Mouse (Mus musculus): ENCODE measurements around the gene Homez.

The Homez gene

DNA sequence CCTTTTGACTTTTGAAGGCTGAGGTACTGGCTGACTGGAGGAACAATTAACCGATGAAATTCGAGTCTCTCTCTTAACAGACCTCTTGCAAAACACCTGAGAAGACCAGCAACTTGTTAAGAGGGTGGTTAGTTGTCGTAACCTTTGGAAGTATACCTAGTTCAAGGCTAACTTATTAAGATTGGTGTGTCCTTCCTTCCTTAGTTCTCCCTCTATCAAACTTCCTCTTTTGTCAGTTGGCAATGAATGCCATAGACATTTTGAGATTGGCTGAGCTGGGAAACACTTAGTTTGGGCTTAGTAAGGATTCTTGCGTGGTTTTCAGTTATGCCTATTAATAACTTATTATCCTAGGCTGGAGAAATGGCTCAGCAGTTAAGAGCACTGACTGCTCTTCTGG, 2.7 kb downstream of the Homez start:
- no peak for DNase-seq (ENCODE audit: low spot score)

DNA sequence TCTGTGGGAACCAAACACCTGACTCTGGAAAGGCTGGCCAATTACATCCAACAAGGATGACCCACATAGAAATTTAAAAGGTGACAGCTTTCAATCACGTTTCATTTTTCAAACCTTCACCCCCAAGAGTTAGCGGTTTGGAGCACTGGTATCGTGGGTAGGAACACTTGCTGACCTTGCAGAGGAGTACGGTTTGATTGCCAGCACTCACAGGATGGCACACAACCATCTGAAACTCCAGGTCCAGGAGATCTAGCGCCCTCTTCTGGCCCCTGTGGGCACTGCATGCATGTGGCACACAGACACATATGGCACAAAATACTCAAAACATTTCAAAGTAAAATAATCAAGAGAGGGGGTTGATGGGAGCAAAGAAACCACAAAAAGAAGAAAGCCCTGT, 3.8 kb downstream of the Homez start:
- DNase-seq (ENCODE audit: low spot score), result peak; percentile 19

DNA sequence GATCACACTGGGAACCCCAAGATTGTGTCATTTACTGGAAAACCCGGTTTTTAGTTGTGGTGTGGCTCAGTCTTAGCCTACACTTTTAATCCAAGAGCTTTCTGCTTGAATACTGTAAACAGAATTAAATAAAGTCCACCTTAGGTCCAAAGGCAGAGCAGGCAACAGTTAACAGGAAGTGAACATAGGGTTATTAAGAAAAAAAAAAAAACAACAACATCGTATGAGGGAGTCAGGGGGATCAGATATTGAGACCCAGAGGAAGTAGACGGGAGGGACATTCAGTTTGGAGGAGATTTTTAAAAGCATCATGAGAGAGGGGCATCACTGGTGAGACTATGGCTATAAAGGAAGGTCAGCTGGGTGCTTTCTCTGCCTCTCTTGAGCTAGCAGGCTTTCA, 4.5 kb downstream of the Homez start:
- no peak for DNase-seq (ENCODE audit: low spot score)

DNA sequence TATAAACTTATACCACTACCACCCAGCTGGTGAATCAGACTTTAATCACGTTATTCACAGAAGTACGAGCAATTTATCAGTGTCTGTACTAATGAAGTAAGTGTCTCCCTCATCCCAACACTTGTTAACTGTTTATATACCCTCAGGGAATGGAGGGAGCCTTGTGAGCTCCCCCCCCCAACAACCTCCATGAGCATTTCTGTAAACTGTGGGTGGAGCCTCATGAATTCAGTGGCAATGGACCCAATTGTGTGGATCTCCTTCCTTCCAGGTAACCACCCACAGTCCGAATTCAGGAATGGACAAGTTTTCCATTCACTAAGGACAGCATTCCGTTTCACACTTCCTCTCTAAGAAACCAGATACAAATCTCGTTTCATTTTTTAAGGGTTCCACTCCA, 5.1 kb downstream of the Homez start:
- DNase-seq (ENCODE audit: low spot score), result no peak

DNA sequence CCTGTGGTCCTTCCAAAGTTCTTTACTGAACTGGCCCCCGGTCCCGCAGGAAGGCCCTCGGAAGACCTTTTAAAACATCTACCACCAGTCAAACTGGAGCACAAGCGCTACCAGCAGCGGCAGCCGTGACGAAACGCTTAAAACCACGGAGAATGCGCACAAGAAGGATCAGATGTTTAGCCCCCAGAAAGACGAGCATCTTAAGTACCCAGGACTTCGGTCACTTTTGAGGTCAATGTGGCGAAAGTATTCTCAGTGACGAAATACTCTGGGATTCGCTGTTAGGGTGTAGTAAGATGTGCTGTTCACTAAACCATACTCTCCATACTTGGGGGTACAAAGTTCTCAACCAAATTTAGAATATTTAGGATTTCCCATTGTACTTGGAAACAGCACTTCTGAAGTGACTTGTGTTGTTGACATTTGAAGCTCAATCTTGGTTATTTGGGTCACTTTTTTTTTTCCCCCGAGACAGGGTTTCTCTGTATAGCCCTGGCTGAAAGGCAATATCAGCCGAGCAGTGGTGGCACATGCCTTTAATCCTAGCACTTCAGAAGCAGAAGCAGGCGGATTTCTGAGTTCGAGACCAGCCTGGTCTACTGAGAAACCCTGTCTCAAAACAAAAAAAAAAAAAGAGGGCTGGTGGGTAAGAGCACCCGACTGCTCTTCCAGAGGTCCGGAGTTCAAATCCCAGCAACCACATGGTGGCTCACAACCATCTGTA, 6.3 kb downstream of the Homez start:
- no peak for DNase-seq (ENCODE audit: low spot score)

DNA sequence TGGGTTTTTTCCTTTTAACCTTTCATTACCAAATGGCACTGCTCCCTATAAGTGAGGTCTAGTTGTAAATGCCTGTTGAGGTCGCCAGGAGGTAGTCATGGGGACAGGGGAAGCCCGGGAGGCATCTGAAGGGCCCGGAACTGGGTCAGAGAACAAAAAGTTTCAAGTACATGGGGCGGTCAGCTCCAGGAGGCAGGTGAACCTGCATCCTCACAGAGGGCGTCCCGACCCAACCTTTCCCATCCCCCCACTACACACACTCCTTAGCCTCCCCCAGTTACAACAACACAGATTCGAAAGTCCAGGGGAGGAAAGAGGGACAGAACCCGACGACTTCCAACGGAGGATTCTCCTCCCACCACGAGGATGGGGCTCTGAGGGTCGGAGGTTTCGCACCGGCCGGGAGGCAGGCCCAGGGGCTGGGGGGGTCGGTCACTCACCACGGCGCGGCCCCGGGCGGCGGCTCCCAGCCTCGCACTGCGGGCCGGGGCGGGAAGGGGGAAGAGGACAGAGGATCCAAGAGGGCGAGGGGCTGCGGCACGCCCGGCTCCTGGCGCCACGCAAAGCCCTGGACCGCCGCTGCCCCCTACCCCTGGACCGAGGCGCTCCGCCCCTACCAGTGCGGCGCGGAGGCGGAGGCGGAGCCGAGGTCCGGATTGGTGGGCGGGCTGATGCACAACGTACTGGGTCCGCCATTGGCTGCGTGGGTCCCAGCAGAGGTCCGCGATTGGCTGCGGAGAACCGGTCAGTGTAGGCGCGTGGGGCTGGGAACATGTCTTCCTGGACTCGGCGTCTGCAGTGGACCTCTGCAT, 7.1 kb downstream of the Homez start:
- DNase-seq (ENCODE audit: low spot score), result peak; percentile 78

DNA sequence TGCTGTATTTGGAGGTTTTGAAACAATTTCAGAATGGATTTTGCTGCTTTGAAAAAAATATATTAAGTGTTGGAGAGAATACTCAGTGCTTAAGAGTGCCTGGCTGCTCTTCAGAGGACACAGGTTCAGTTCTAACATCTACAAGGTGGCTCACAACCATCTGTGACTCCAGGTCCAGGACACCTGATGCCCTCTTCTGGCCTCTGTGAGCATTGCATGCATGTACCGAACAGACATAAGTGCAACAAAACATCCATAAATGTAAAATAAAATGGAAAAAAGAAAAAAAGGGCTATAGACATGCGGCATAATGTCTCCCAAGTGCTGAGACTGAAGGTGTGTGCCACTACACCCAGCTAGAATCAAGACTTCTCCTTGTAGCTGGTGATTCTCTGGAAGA, 10.2 kb downstream of the Homez start:
- no peak for DNase-seq (ENCODE audit: low spot score)

DNA sequence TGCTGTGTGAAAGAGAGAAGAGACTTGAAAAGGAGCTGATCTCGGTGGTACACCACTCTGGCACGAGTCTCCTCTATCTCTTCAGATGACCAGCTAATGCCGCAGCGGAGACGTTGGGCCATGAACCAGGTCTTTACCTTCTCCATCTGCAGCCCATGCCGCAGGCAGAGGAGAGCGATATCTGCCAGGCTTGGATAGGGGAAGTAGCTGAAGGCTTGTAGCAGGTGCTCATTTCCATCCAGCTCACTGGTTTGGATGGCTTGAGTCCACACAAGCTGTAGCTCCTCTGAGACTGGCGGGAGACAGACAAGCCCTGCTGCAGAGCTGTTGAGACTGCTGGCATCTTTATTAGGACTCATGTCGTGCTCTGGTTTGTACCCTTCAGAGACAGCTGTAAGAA, 12.9 kb downstream of the Homez start:
- no peak for DNase-seq (ENCODE audit: low spot score)

DNA sequence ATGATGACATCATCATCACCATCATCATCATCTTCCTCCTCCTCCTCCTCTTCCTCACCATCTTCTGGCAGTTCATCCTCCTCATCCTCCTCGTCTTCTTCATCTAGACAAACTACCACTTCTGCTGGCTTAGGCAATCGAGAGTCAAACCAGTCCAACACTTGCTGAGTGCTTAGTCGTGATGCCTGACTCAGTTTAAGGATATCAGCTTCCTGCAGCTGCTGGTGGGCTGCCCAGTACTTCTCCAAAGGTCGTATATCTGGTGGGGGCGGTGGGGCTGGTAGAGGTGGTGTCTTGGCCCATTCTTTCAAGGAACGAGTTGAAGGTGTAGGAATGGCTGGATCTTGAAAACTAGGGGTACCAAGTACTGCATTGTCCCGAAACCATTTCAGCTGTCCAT, 14.1 kb downstream of the Homez start:
- no peak for DNase-seq (ENCODE audit: low spot score)

DNA sequence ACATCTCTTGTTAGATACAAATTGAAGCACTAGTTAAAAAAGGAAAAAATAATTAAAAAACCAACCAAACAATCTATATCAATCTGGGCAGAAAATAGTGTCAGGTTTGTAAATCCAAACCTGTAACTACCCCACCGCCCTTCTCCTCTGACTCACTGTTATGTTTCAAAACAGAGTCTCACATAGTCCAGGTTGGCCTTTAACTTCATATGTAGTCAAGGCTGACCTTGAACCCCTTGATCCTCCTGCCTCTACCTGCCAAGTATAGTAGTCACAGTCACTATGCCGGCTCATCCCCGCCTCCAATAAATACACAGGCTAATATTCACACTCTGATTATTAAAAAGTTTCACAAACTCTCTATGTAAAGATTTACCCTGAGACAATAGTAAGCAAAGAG, 15.0 kb downstream of the Homez start:
- no peak for DNase-seq (ENCODE audit: low spot score)

DNA sequence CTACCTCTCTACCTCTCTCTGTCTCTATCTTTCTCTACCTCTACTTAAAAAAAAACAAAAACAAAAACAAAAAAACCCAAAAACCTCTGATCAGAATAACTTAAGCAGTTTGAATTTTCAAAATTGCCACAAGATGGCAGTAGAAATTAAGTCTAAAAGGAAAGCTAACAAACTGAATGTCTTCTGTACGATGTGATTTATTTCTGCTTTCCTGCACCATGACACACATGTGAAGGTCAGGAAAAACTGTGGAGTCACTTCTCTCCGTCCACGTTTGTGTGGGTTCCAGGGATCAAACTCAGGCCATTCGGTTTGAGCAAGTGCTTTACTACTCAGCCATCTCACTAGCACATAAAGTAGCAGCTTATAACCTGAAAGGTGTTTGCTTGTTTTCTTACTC, 27.3 kb downstream of the Homez start:
- DNase-seq (ENCODE audit: low spot score), result no peak

DNA sequence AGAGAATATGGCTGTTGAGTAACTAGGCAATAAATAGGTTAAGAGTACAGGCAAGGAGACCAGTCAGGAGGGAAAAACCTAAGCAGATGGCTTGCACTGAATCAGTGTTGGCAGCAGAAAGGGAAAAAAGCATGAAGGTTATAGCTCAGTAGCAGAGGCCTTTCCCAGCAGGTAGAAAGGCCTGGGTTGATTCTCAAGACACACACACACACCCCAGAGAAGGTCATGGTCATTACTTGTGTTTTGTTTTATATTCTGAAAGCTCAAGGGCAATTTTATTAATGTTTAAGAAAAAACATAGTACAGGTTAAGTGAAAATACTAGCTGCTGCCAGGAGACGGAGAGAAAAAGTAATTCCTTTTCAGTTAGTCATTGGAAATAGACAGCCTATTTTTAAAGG, 47.0 kb downstream of the Homez start:
- DNase-seq (ENCODE audit: low spot score), result no peak

DNA sequence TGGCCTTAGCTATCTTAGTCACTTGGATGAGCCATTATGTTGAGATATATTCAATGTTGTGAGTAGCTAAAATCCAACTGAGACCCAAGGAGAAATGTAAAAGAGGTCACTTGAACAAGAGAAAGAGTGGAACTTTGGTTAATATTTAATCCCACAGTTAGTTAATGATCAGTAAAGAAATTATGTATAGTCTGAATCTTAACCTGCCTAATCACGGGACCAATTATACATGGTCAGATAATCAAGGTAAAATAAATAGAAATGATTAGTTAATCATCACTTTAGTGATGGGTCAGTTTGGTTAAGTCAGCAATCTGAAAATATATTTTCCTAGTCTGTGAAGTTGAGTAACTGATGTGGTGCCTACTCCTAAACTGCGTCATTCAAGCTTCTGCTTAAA, 48.5 kb downstream of the Homez start:
- no peak for DNase-seq (ENCODE audit: low spot score)

DNA sequence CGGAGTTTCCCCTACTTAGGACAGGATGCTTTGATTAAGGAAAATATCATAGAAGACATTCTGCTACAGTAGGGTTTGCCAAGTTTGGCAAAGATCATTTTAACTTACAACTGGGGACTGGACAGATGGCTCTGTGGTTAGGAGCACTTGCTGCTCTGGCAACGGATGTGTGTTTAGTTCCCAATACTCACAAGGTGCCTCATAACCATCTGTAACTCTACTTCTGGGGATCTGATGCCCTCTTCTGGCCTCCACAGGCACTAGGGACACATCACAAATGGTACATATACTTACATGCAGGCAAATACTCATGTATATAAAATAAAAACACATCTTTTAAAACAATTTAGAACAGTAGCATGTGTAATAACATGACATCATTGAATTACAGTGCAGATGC, 53.0 kb downstream of the Homez start:
- no peak for DNase-seq (ENCODE audit: low spot score)

DNA sequence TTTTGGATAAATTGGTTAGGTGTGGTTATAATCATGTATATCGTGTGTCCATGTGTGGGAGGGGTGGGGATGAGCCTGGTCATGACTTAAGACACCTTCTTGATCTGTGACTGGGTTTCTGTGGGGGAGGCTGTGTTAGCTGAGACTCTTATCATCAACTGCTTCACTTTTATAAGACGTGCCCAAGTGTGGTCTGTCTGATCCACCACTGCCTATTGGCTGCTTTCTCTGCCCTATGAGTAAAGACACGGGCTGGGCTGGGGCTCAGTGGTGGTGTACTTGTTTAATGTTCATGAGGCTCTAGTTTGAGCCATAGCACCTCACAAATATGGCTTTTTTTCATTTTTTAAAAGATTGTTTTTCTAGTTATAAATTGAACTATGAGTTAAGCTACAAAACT, 55.0 kb downstream of the Homez start:
- DNase-seq (ENCODE audit: low spot score), result no peak

DNA sequence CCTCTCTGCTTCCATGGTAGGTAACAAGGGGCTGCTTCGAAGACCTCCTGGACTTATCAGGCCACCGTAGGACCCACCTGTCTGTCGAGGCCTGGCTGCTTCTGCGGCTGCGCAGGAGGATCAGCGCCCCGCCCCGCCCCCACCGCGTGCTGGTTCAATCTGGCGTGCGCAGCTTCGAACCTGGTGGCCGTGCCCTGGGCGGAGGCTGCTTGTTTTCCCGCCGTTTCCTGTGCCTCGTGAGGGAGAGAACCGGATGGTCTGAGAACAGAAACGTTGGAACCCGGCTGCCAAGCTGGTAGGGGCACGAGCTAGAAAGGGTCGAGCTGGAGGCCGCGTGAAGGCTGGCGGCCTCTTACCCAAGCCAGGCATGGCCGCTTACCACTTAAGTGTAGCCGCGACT, 56.8 kb downstream of the Homez start, which contains the start of gene Rnf212b:
Rnf212b (plus strand) TSS at position 151 of the 400 bp plus-strand sequence.
- no peak for DNase-seq (ENCODE audit: low spot score)

DNA sequence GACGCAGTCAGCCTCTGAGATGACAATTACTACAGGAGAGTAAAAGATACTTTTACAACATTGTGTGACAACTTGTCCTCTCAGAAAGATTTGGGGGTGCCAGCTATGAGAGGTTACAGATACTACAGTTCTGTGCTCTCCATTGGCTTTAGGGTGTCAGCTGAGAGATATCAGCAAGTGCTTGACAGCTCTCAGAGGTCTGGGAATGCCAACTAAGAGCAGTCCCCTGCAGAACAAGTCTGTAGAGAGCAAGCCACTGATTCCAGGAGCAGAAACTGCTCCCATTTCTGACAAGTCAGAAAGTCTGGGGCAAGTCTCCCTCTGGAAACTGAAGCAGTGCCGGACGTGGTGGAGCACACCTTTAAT, 61.1 kb downstream of the Homez start:
- DNase-seq (ENCODE audit: low spot score), result no peak

DNA sequence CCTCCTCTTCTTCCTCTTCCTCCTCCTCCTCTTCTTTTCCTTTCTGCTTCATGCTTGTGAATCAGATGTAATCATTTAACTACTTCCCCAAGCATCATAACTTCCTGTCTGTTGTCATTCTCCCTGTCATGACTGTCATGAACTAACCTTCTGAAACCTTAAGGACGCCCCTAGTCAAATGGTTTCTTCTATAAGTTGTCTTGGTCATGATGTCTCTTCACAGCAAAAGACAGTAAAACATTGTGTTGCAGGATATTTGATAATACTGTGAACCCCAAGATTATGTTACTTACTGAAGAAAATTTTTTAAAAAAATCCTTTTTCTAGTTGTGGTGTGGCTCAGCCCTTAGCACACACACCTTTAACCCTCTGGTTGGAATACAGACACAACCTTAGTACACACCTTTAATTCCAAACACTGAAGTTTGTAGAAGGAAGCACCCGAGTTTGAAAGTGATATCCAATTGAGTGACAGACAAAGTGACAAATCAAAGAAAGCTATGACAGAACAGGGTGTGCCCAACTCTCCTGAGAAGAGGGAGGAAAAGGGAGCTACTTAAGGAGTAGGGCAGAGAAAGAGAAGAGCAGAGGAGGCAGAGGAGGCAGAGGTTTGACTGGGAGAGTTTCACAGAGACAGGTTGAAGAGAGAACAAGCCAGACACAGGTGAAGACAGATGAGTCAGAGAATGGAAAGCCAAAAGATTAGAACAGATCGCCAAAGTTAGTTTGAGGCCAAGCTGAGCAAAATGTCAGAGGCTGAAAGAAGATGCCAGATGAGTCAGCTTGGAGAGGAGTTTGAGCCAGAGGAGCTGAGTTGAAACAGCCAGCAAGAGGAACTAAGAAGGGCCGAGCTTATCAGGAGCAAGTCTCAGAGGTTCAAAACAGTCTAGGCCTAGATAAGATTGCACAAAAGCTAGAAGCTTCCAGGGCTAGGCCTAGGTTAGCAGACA, 61.8 kb downstream of the Homez start:
- no peak for DNase-seq (ENCODE audit: low spot score)

DNA sequence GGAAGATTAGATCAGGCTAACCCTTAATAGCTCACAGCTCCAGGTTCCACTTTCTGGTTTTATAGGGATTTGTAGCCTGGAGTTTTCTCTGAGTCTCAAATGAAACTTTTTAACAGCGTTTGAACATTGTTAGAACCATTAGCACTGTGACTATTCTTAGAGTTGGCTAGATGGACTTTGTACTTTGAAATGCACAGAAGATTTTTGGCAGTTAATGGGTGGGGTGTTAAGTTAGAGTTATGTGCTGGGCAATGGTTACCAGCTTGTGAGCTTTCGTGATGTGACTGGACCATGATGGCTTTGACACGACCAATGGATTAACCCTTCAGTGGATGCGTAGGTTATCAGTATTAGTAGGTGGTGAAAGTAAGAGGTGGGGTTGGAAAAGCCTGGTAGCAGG, 64.6 kb downstream of the Homez start:
- DNase-seq (ENCODE audit: low spot score), result no peak

All from spleen, adult 12 weeks (tissue).